Mouse (Mus musculus) kidney, postnatal 0 days (tissue): ENCODE data around the gene Tmem63a. TPM values are rescaled to one million over a fixed set of nuclear protein-coding genes. Genes with fewer than 3 reads are reported as not detected.

ENCODE experiments used
- ATAC-seq: fragments of 200-750 bp; cut with Nextera tagmentation; replicated peaks from 2 replicates; pipeline ENCODE4 v1.8.0; 2017; ENCODE audit warnings: low read depth, moderate number of reproducible peaks, moderate TSS enrichment, moderate library complexity; ENCODE audit not compliant: low FRiP score
- DNase-seq: peaks from one replicate; pipeline ENCODE4 v3.0.0-alpha.2; 2016; ENCODE audit warnings: low spot score
- H3K27ac ChIP-seq: fragments of 300-500 bp; sonication (generic); 2 replicates; pipeline ENCODE4 v1.5.1; 2014; ENCODE audit warnings: mild to moderate bottlenecking
- H3K27me3 ChIP-seq: fragments of 300-500 bp; sonication (generic); 2 replicates; pipeline ENCODE4 v1.6.1; 2014; ENCODE audit warnings: low read length, mixed read lengths; ENCODE audit not compliant: insufficient read depth
- H3K36me3 ChIP-seq: fragments of 300-500 bp; sonication (generic); 2 replicates; pipeline ENCODE4 v1.6.1; 2014; ENCODE audit warnings: low read length, mixed read lengths; ENCODE audit not compliant: insufficient read depth
- H3K4me1 ChIP-seq: fragments of 300-500 bp; sonication (generic); replicated peaks from 2 replicates; pipeline ENCODE4 v1.6.1; 2014; ENCODE audit warnings: antibody characterized with exemption, low read length, mixed read lengths; ENCODE audit not compliant: insufficient read depth
- H3K4me2 ChIP-seq: fragments of 300-500 bp; sonication (generic); 2 replicates; pipeline ENCODE4 v1.6.1; 2014; ENCODE audit warnings: mild to moderate bottlenecking, low read length, moderate library complexity, mixed read lengths
- H3K4me3 ChIP-seq: fragments of 300-500 bp; sonication (generic); replicated peaks from 2 replicates; pipeline ENCODE4 v1.5.1; 2014; ENCODE audit warnings: low read depth, low read length
- H3K9ac ChIP-seq: fragments of 300-500 bp; sonication (generic); 2 replicates; pipeline ENCODE4 v1.6.1; 2014; ENCODE audit warnings: low read depth, low read length
- H3K9me3 ChIP-seq: fragments of 300-500 bp; sonication (generic); replicated peaks from 2 replicates; pipeline ENCODE4 v1.6.1; 2016; ENCODE audit warnings: low read length, inconsistent platforms, mixed read lengths
- CTCF ChIP-seq: IDR thresholded peaks from 2 replicates; pipeline ENCODE4 v1.5.1; 2016; ENCODE audit warnings: antibody characterized with exemption, low read depth, mild to moderate bottlenecking, moderate library complexity
- WGBS: fragments of 180-500 bp; shearing (Covaris S2); extraction: QIAGEN DNeasy Blood & Tissue Kit; methylation state at CpG from one replicate; pipeline ENCODE4 v1.1.7; 2014; 5-methylcytosine and 5-hydroxymethylcytosine counted together
- polyA plus RNA-seq: library from polyadenylated mRNA; unstranded; fragments of >200 nt; fragmentation: Nextera tagmentation; extraction: Ambion mirVana; gene quantifications from 2 replicates; pipeline ENCODE4 v1.2.1, GENCODE M21; 2015

The Tmem63a gene
- polyA plus RNA-seq, 1 experiment from 2014 or later: 10.6 TPM

DNA sequence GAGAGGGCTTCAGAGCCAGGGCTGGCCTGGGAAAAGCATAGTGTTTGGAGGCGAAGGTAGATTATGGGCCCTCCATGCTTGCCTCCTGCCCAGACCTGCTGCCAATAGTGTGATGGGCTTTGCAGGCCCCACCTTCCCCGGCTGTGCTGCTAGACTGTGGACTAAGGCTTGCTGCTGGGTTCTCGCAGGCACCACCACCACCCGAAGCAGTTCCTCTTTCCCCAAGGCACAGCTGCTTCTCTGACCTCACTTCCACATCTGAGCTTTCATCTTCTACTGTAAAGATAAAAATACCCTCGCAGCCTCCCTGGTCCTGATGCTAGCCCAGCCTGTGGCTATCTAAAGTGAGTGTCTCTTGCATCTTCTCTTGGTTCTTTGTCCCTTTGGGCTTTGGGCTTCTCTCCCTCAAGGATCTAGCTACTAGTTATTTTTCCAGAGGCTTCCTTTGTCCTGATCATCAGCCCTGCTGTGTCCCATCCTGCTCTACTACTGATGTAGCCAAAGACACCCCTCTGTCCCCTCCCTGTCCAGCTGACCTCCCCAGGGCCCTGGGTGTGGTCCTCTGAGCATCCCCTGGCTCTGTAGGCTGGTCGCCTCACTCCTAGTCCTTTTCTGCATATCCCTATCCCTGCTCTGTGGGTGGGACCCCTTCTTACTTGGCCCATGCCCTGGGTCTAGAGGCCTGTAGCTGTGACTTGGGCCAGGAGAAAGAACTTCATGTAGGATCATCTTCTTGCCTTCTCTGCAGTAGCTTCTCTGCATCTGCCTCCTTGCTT lies 19.7 kb upstream of the Tmem63a start:
- ATAC-seq: no peak
- WGBS: 62% methylated on average over 6 of the region's 6 CpGs
- H3K4me1 ChIP-seq: no peaks in the 10 kb centered on the region
- no peaks in the 10 kb centered on the region for H3K27me3 ChIP-seq
- H3K36me3 ChIP-seq: no peaks in the 10 kb centered on the region
- DNase-seq: no peak
- H3K9ac ChIP-seq: no peak overlapping the region
- no peak overlapping the region for H3K4me3 ChIP-seq
- H3K27ac ChIP-seq: no peak overlapping the region
- H3K9me3 ChIP-seq: no peaks in the 10 kb centered on the region
- no peak for TF ChIP-seq CTCF
- H3K4me2 ChIP-seq: no peak overlapping the region

- H3K4me1 ChIP-seq: no peaks in the 10 kb centered on the region
- 45% methylated on average over 2 of the region's 2 CpGs for WGBS
- no peak for ATAC-seq
- no peak overlapping the region for H3K9ac ChIP-seq
- no peak overlapping the region for H3K4me2 ChIP-seq
- H3K36me3 ChIP-seq: no peaks in the 10 kb centered on the region
- H3K27me3 ChIP-seq: no peaks in the 10 kb centered on the region
- TF ChIP-seq CTCF: no peak
- no peak overlapping the region for H3K4me3 ChIP-seq
- no peak overlapping the region for H3K27ac ChIP-seq
- H3K9me3 ChIP-seq: no peaks in the 10 kb centered on the region
- DNase-seq: no peak
Measured at GRCm38 (mm10) chr1:180924737-180925136, 17.4 kb upstream of the Tmem63a start.

GRCm38 (mm10) chr1:180926286-180926685 lies 15.9 kb upstream of the Tmem63a start:
- TF ChIP-seq CTCF: no peak
- no peaks in the 10 kb centered on the region for H3K36me3 ChIP-seq
- H3K9ac ChIP-seq: no peak overlapping the region

GRCm38 (mm10) chr1:180929599-180929998 lies 12.5 kb upstream of the Tmem63a start:
- no peaks in the 10 kb centered on the region for H3K9me3 ChIP-seq
- ATAC-seq: no peak
- no peak overlapping the region for H3K4me3 ChIP-seq
- no peak for DNase-seq
- no peak overlapping the region for H3K4me2 ChIP-seq
- no peaks in the 10 kb centered on the region for H3K36me3 ChIP-seq
- TF ChIP-seq CTCF: no peak
- peaks cover 9% of the 10 kb centered on the region; the same call in 1 of the 2 replicates for H3K27me3 ChIP-seq
- H3K4me1 ChIP-seq: no peaks in the 10 kb centered on the region
- H3K27ac ChIP-seq: no peak overlapping the region
- H3K9ac ChIP-seq: no peak overlapping the region
- WGBS: 32% methylated on average over 2 of the region's 2 CpGs

More at GRCm38 (mm10) chr1:180926286-180926685, 15.9 kb upstream of the Tmem63a start:
- no peak overlapping the region for H3K27ac ChIP-seq
- WGBS: 69% methylated on average over 4 of the region's 4 CpGs
- ATAC-seq (no peak), DNase-seq (no peak)
- no peaks in the 10 kb centered on the region for H3K4me1 ChIP-seq
- no peak overlapping the region for H3K4me2 ChIP-seq
- no peaks in the 10 kb centered on the region for H3K27me3 ChIP-seq
- no peak overlapping the region for H3K4me3 ChIP-seq
- no peaks in the 10 kb centered on the region for H3K9me3 ChIP-seq

- Histone ChIP-seq H3K4me2 (no peak overlapping the region), H3K27ac (no peak overlapping the region), H3K27me3 (peaks cover 9% of the 10 kb centered on the region; the same call in 1 of the 2 replicates), H3K4me3 (no peak overlapping the region), H3K36me3 (no peaks in the 10 kb centered on the region), H3K4me1 (no peaks in the 10 kb centered on the region), H3K9me3 (no peaks in the 10 kb centered on the region), H3K9ac (no peak overlapping the region)
- no peak for TF ChIP-seq CTCF
- no peak for DNase-seq
- WGBS: 70% methylated on average over 3 of the region's 3 CpGs
- no peak for ATAC-seq
Measured at GRCm38 (mm10) chr1:180931106-180931505, 11.0 kb upstream of the Tmem63a start.

GRCm38 (mm10) chr1:180933659-180934058 lies 8.5 kb upstream of the Tmem63a start:
- Histone ChIP-seq H3K27me3 (peaks cover 9% of the 10 kb centered on the region; the same call in 1 of the 2 replicates), H3K27ac (no peak overlapping the region), H3K36me3 (no peaks in the 10 kb centered on the region), H3K4me3 (no peak overlapping the region), H3K4me2 (no peak overlapping the region), H3K9ac (no peak overlapping the region), H3K9me3 (no peaks in the 10 kb centered on the region), H3K4me1 (no peaks in the 10 kb centered on the region)
- TF ChIP-seq CTCF: no peak
- no peak for ATAC-seq
- DNase-seq: no peak
- 33% methylated on average over 6 of the region's 6 CpGs for WGBS
